In genomic region chr14:26969164-26969563, GRCm38 (mm10) we compare ENCODE assay signal across 9 mouse cellular contexts. TPM values are rescaled to one million over a fixed set of nuclear protein-coding genes. Genes with fewer than 3 reads are reported as not detected.
DNase-seq lines count a peak whose midpoint lies in the region; ATAC-seq lines count a peak whose summit lies in the region.
"Had no signal": no experiment of that assay in that cellular context is flagged by ENCODE, and none has a peak within 500 bp of the region (broad histone marks: within the 10 kb centered on the region; RNA-seq: fewer than 3 reads in every experiment).

No protein-coding gene starts in this region.

- H3K4me1 ChIP-seq in heart, embryonic 16.5 days (ENCODE audit: control insufficient read depth, insufficient read depth, low read length): peaks cover 8% of the 10 kb centered on the region
- peaks cover 5% of the 10 kb centered on the region; the same call in 1 of the 2 replicates for H3K4me1 ChIP-seq in embryonic facial prominence, embryonic 12.5 days
- peaks cover 8% of the 10 kb centered on the region for H3K4me1 ChIP-seq in intestine, embryonic 14.5 days (replicated peaks; ENCODE audit: control insufficient read depth, insufficient read depth, low read length)
- peaks cover 20% of the 10 kb centered on the region for H3K4me1 ChIP-seq in midbrain, embryonic 15.5 days

- no peak for ATAC-seq in heart, embryonic 16.5 days (replicated peaks; ENCODE audit: extremely low read depth, insufficient read depth, low FRiP score)
- ATAC-seq in embryonic facial prominence, embryonic 12.5 days (ENCODE audit: insufficient number of reproducible peaks, insufficient read depth, low FRiP score, low TSS enrichment): no peak
- ATAC-seq in intestine, embryonic 14.5 days (replicated peaks; ENCODE audit: low FRiP score, low TSS enrichment, low read depth): no peak
- ATAC-seq in midbrain, embryonic 15.5 days (replicated peaks): no peak

- no peak for DNase-seq in heart, adult 8-10 months (ENCODE audit: low spot score)
- DNase-seq in intestine, embryonic 14.5 days (ENCODE audit: low spot score): no peak
- DNase-seq in gastrocnemius, postnatal 14 days: no peak
- no peak for DNase-seq in B cell, adult 2 months
- DNase-seq in retina, postnatal 1 day: no peak

- H3K9me3 ChIP-seq in heart, embryonic 16.5 days (replicated peaks; ENCODE audit: control insufficient read depth, low read length): no peaks in the 10 kb centered on the region
- no peaks in the 10 kb centered on the region for H3K9me3 ChIP-seq in embryonic facial prominence, embryonic 12.5 days
- no peaks in the 10 kb centered on the region for H3K9me3 ChIP-seq in intestine, embryonic 14.5 days (ENCODE audit: control insufficient read depth, low read length)
- no peaks in the 10 kb centered on the region for H3K9me3 ChIP-seq in midbrain, embryonic 15.5 days

- H3K4me3 ChIP-seq in heart, embryonic 16.5 days (ENCODE audit: low read length): peak overlapping the region; percentile 74
- H3K4me3 ChIP-seq in embryonic facial prominence, embryonic 12.5 days: peak overlapping the region; percentile 93
- H3K4me3 ChIP-seq in intestine, embryonic 14.5 days (ENCODE audit: low read depth, low read length): peak overlapping the region; percentile 63
- H3K4me3 ChIP-seq in midbrain, embryonic 15.5 days: peak overlapping the region; percentile 91

- peak overlapping the region; percentile 85 for H3K9ac ChIP-seq in heart, embryonic 16.5 days (ENCODE audit: low read length)
- H3K9ac ChIP-seq in embryonic facial prominence, embryonic 12.5 days: peak overlapping the region; percentile 91; the same call in 1 of the 2 replicates
- peak overlapping the region; percentile 92 for H3K9ac ChIP-seq in intestine, embryonic 14.5 days (ENCODE audit: low read length)
- H3K9ac ChIP-seq in midbrain, embryonic 15.5 days: peak overlapping the region; percentile 88

- WGBS in heart, embryonic 16.5 days: 71% methylated on average over 3 of the region's 3 CpGs
- WGBS in embryonic facial prominence, embryonic 12.5 days: 81% methylated on average over 3 of the region's 3 CpGs
- WGBS in intestine, embryonic 14.5 days: 70% methylated on average over 3 of the region's 3 CpGs
- 80% methylated on average over 3 of the region's 3 CpGs for WGBS in midbrain, embryonic 15.5 days

- intact Hi-C loops in gastrocnemius, postnatal 14 days (cut with DNase I; ENCODE audit: low total_unique reads): no loop called here

- H3K36me3 ChIP-seq in heart, embryonic 16.5 days (ENCODE audit: control insufficient read depth, insufficient read depth): no peaks in the 10 kb centered on the region
- H3K36me3 ChIP-seq in embryonic facial prominence, embryonic 12.5 days: no peaks in the 10 kb centered on the region
- peaks cover 5% of the 10 kb centered on the region; the same call in 1 of the 2 replicates for H3K36me3 ChIP-seq in intestine, embryonic 14.5 days (ENCODE audit: control insufficient read depth, insufficient read depth, low read length)
- H3K36me3 ChIP-seq in midbrain, embryonic 15.5 days (replicated peaks): no peaks in the 10 kb centered on the region

- peak overlapping the region; percentile 80 for H3K4me2 ChIP-seq in heart, embryonic 16.5 days (ENCODE audit: low read depth, low read length)
- H3K4me2 ChIP-seq in embryonic facial prominence, embryonic 12.5 days (replicated peaks): peak overlapping the region; percentile 66
- peak overlapping the region; percentile 73 for H3K4me2 ChIP-seq in intestine, embryonic 14.5 days (ENCODE audit: low read length)
- peak overlapping the region; percentile 64 for H3K4me2 ChIP-seq in midbrain, embryonic 15.5 days

- no peaks in the 10 kb centered on the region for H3K27me3 ChIP-seq in heart, embryonic 16.5 days (ENCODE audit: control insufficient read depth, insufficient read depth, low read length)
- H3K27me3 ChIP-seq in embryonic facial prominence, embryonic 12.5 days: no peaks in the 10 kb centered on the region
- H3K27me3 ChIP-seq in intestine, embryonic 14.5 days (replicated peaks; ENCODE audit: control insufficient read depth, insufficient read depth, low read length): no peaks in the 10 kb centered on the region
- no peaks in the 10 kb centered on the region for H3K27me3 ChIP-seq in midbrain, embryonic 15.5 days (replicated peaks)

- H3K27ac ChIP-seq in heart, embryonic 16.5 days (ENCODE audit: low read length): no peak overlapping the region
- no peak overlapping the region for H3K27ac ChIP-seq in embryonic facial prominence, embryonic 12.5 days
- H3K27ac ChIP-seq in intestine, embryonic 14.5 days (ENCODE audit: low read depth): no peak overlapping the region
- no peak overlapping the region for H3K27ac ChIP-seq in midbrain, embryonic 15.5 days

RNA-seq across cellular contexts. Expression of gene Appl1, which starts 1.9 kb away (rescaled TPM):
- polyA plus RNA-seq in heart, embryonic 16.5 days (2015; fragmentation: Nextera tagmentation; extraction: Ambion mirVana): 25.0 and 30.4 TPM in 2 replicates
- total RNA-seq in heart, adult 8-10 months (2022): 10 to 100 TPM; 12.7 to 23.4 (median 17.5) TPM
- polyA plus RNA-seq in embryonic facial prominence, embryonic 12.5 days (2016; fragmentation: Nextera tagmentation; extraction: Ambion mirVana): 51.3 and 51.7 TPM in 2 replicates
- polyA plus RNA-seq in intestine, embryonic 14.5 days (2014; fragmentation: Nextera tagmentation; extraction: Ambion mirVana): 38.4 and 43.8 TPM in 2 replicates
- 53.1 and 55.8 TPM in 2 replicates for polyA plus RNA-seq in midbrain, embryonic 15.5 days (2015; fragmentation: Nextera tagmentation; extraction: Ambion mirVana)
- 10 to 100 TPM; 19.3 to 19.5 TPM for total RNA-seq in gastrocnemius, postnatal 14 days (2021)

RNA-seq across cellular contexts. Expression of gene Hesx1, which starts 25.1 kb away (rescaled TPM):
- polyA plus RNA-seq in heart, embryonic 16.5 days (2015; fragmentation: Nextera tagmentation; extraction: Ambion mirVana): 0.29 TPM in 1 of 2 replicates, not detected in the other
- not detected for total RNA-seq in heart, adult 8-10 months (2022)
- 0.88 and 2.7 TPM in 2 replicates for polyA plus RNA-seq in embryonic facial prominence, embryonic 12.5 days (2016; fragmentation: Nextera tagmentation; extraction: Ambion mirVana)
- 0.31 and 0.37 TPM in 2 replicates for polyA plus RNA-seq in intestine, embryonic 14.5 days (2014; fragmentation: Nextera tagmentation; extraction: Ambion mirVana)
- polyA plus RNA-seq in midbrain, embryonic 15.5 days (2015; fragmentation: Nextera tagmentation; extraction: Ambion mirVana): 0.23 and 0.29 TPM in 2 replicates
- not detected for total RNA-seq in gastrocnemius, postnatal 14 days (2021)
- polyA plus RNA-seq: thymus, adult 2 months had no signal
